Mouse (Mus musculus) lung, embryonic 14.5 days (tissue): ENCODE results near the gene Prkcz. TPM values are rescaled to one million over a fixed set of nuclear protein-coding genes. Genes with fewer than 3 reads are reported as not detected.
A peak's percentile ranks its signal among the peaks of the same experiment; 100 is the strongest.

Source experiments
- ATAC-seq: fragments of 200-750 bp; cut with Nextera tagmentation; 2 replicates; pipeline ENCODE4 v1.8.0; 2017; ENCODE audit warnings: mild to moderate bottlenecking, moderate TSS enrichment, moderate library complexity; ENCODE audit not compliant: insufficient read depth
- DNase-seq: peaks from one replicate; pipeline ENCODE4 v3.0.0-alpha.2; 2015
- H3K27ac ChIP-seq: fragments of 300-500 bp; sonication (generic); 2 replicates; pipeline ENCODE4 v1.5.1; 2014; ENCODE audit warnings: low read depth, mild to moderate bottlenecking, moderate library complexity
- H3K27me3 ChIP-seq: fragments of 300-500 bp; sonication (generic); 2 replicates; pipeline ENCODE4 v1.6.1; 2014; ENCODE audit warnings: low read length, control low read depth; ENCODE audit not compliant: insufficient read depth
- H3K36me3 ChIP-seq: fragments of 300-500 bp; sonication (generic); 2 replicates; pipeline ENCODE4 v1.6.1; 2014; ENCODE audit warnings: control low read depth; ENCODE audit not compliant: insufficient read depth
- H3K4me1 ChIP-seq: fragments of 300-500 bp; sonication (generic); 2 replicates; pipeline ENCODE4 v1.6.1; 2014; ENCODE audit warnings: antibody characterized with exemption, control low read depth; ENCODE audit not compliant: insufficient read depth
- H3K4me2 ChIP-seq: fragments of 300-500 bp; sonication (generic); 2 replicates; pipeline ENCODE4 v1.6.1; 2014; ENCODE audit warnings: mild to moderate bottlenecking
- H3K4me3 ChIP-seq: fragments of 300-500 bp; sonication (generic); 2 replicates; pipeline ENCODE4 v1.5.1; 2014; ENCODE audit warnings: low read depth, low read length
- H3K9ac ChIP-seq: fragments of 300-500 bp; sonication (generic); 2 replicates; pipeline ENCODE4 v1.6.1; 2014
- H3K9me3 ChIP-seq: fragments of 300-500 bp; sonication (generic); 2 replicates; pipeline ENCODE4 v1.6.1; 2016; ENCODE audit warnings: low read depth, low read length, control low read depth
- CTCF ChIP-seq: IDR thresholded peaks from 2 replicates; pipeline ENCODE4 v1.5.1; 2016; ENCODE audit warnings: antibody characterized with exemption, low read depth
- WGBS: fragments of 180-500 bp; shearing (Covaris S2); extraction: QIAGEN DNeasy Blood & Tissue Kit; methylation state at CpG from one replicate; pipeline ENCODE4 v1.1.7; 2014; 5-methylcytosine and 5-hydroxymethylcytosine counted together
- polyA plus RNA-seq: library from polyadenylated mRNA; unstranded; fragments of >200 nt; fragmentation: Nextera tagmentation; extraction: Ambion mirVana; gene quantifications from 2 replicates; pipeline ENCODE4 v1.2.1, GENCODE M21; 2014

The Prkcz gene
- polyA plus RNA-seq, 1 experiment from 2014 or later: 12.7 TPM

DNA sequence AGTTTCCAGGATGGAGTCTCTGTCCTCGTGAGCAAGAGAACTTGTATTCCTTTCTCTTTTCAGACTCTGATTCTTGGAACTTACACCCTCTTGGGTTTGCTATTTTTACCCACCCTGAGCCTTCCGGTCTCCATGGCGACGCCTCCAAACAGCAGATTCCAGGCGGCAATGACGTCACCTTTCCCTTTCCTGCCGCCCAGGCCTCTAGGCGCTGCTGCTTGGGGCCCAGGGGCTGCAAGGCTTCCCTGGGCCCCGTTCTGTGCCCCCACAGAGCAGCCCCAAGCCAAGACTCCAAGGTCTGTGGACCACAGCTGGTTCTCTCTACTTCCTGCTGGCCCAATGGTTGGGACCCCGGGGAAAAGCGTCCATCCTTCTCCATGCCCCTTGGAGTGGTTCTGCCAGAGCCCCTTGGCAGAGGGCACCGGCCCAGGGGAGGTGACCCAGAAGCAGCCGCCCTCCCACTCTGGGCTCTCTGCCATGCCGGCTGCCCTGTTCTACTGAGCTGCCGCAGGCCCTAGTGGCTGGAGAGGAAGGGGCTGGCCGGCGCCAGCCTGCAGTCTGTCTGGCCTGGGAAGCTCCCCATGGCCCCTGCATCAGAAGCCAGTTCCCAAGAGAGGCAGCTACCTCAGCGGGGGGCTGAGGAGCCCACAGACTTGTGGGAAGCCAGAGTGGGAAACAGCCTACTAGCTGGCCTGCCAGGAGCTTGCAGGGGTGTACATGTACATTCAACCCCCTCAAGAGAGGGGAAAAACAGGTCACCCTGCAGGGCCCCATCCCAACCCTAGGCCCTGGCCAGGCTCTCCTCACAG is 125.6 kb downstream of the Prkcz start:
- ATAC-seq: peak; percentile 84
- H3K27me3 ChIP-seq: no peaks in the 10 kb centered on the region
- peak overlapping the region; percentile 99 for H3K27ac ChIP-seq
- H3K9ac ChIP-seq: peak overlapping the region; percentile 44
- peak overlapping the region; percentile 3; the same call in 1 of the 2 replicates for H3K4me3 ChIP-seq
- no peaks in the 10 kb centered on the region for H3K9me3 ChIP-seq
- H3K36me3 ChIP-seq: no peaks in the 10 kb centered on the region
- H3K4me2 ChIP-seq: peak overlapping the region; percentile 51
- 6% methylated on average over 18 of the region's 18 CpGs for WGBS
- H3K4me1 ChIP-seq: peaks cover 36% of the 10 kb centered on the region
- DNase-seq: peak; percentile 98
- peak; percentile 39; the same call in 1 of the 2 replicates for TF ChIP-seq CTCF

DNA sequence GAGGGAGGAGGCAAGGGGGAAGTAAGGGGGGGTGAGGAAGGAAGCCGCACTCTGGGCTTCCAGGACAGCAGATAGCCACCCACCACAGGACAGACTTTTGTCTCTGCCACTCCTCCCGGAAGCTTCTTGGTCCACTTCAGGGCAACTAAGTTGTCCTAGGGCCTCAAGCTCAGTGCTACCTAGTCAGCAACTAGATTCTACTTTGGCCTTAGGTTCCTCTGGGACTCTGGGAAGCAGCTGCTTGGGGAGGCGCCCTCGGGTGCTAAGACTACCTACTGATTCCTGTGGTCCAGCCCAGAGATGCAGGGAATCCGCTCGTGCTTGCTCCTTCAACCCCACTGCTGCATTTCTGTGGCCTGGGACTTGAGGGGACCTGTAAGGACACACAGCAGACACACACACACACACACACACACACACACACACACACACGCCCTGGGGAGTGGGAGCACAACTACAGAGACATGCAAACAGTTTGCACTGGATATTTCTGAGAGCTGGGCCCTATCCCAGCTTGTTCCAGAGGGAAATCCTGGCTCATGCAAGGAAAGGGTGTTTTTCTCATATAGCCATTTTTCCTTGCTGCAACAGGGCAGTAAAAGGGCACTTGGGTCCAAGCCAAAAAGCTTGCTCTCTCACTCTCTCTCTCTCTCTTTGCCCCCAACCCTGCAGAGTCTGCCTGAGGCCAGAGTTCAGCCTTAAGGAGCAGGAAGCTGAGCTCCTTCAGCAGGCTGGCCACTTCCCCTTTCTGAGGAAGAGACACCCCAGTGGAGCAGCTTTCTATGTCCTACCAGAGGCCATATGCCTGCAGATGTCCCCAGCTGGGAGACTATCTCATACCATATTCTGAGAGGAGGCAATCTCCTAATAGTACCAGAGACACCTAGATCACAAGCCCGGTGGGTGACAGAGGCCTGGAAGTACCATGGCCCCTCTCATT is 126.5 kb downstream of the Prkcz start:
- H3K4me1 ChIP-seq: peaks cover 36% of the 10 kb centered on the region
- peak overlapping the region; percentile 40 for H3K9ac ChIP-seq
- no peaks in the 10 kb centered on the region for H3K9me3 ChIP-seq
- H3K4me3 ChIP-seq: peak overlapping the region; percentile 3; the same call in 1 of the 2 replicates
- 36% methylated on average over 8 of the region's 8 CpGs for WGBS
- H3K36me3 ChIP-seq: no peaks in the 10 kb centered on the region
- H3K27ac ChIP-seq: peak overlapping the region; percentile 99
- no peak for TF ChIP-seq CTCF
- DNase-seq (peak; percentile 80), ATAC-seq (peak; percentile 18)
- no peaks in the 10 kb centered on the region for H3K27me3 ChIP-seq
- peak overlapping the region; percentile 51 for H3K4me2 ChIP-seq

- 3% methylated on average over 10 of the region's 10 CpGs for WGBS
- H3K4me3 ChIP-seq: no peak overlapping the region
- no peaks in the 10 kb centered on the region for H3K27me3 ChIP-seq
- peak overlapping the region; percentile 51 for H3K4me2 ChIP-seq
- ATAC-seq (peak; percentile 70), DNase-seq (peak; percentile 91)
- H3K4me1 ChIP-seq: peaks cover 36% of the 10 kb centered on the region
- peak; percentile 30; the same call in 1 of the 2 replicates for TF ChIP-seq CTCF
- H3K27ac ChIP-seq: peak overlapping the region; percentile 99
- H3K9ac ChIP-seq: peak overlapping the region; percentile 40
- H3K36me3 ChIP-seq: no peaks in the 10 kb centered on the region
- H3K9me3 ChIP-seq: no peaks in the 10 kb centered on the region
Observed at GRCm38 (mm10) chr4:155233878-155234277, 127.3 kb downstream of the Prkcz start.

GRCm38 (mm10) chr4:155228461-155228860 is 132.7 kb downstream of the Prkcz start:
- no peak for TF ChIP-seq CTCF
- Histone ChIP-seq H3K4me1 (peaks cover 10% of the 10 kb centered on the region), H3K9me3 (no peaks in the 10 kb centered on the region), H3K4me2 (no peak overlapping the region), H3K36me3 (no peaks in the 10 kb centered on the region), H3K27ac (no peak overlapping the region), H3K27me3 (no peaks in the 10 kb centered on the region), H3K9ac (no peak overlapping the region), H3K4me3 (no peak overlapping the region)
- 61% methylated on average over 5 of the region's 5 CpGs for WGBS
- DNase-seq: no peak
- ATAC-seq: no peak

DNA sequence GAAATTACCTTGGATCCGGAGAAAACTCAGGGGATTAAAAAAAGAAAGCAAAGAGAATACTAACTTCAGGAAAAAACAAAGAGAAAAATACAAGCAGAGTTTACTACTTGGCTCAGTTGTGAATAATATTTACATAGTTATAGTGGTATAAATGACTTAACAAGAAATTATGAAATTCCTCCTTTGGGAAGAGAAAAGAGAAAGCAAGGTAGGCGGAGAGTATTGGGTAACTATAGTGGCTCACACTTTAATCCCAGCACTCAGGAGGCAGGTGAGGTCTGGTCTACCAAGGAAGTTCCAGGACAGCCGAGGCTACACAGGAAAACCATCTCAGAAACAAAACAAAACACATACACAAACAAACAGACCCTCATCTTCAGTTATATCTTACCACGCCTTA is 133.2 kb downstream of the Prkcz start:
- no peaks in the 10 kb centered on the region for H3K27me3 ChIP-seq
- no peaks in the 10 kb centered on the region for H3K9me3 ChIP-seq
- no peak for ATAC-seq
- H3K4me2 ChIP-seq: no peak overlapping the region
- H3K4me3 ChIP-seq: no peak overlapping the region
- TF ChIP-seq CTCF: no peak
- 76% methylated on average over 4 of the region's 4 CpGs for WGBS
- no peaks in the 10 kb centered on the region for H3K36me3 ChIP-seq
- H3K4me1 ChIP-seq: peaks cover 8% of the 10 kb centered on the region; the same call in 1 of the 2 replicates
- no peak for DNase-seq
- H3K27ac ChIP-seq: no peak overlapping the region
- no peak overlapping the region for H3K9ac ChIP-seq

- DNase-seq (no peak), ATAC-seq (no peak)
- WGBS: 82% methylated on average over 5 of the region's 5 CpGs
- Histone ChIP-seq H3K9me3 (no peaks in the 10 kb centered on the region), H3K9ac (no peak overlapping the region), H3K27ac (no peak overlapping the region), H3K36me3 (0 out of 2 replicates have a peak, but pooled peaks cover 4% of the 10 kb centered on the region), H3K4me1 (peaks cover 8% of the 10 kb centered on the region; the same call in 1 of the 2 replicates), H3K4me2 (no peak overlapping the region), H3K4me3 (no peak overlapping the region), H3K27me3 (no peaks in the 10 kb centered on the region)
- TF ChIP-seq CTCF: no peak
Observed at GRCm38 (mm10) chr4:155225918-155226317, 135.2 kb downstream of the Prkcz start.
